Mouse (Mus musculus) bone marrow, adult 2 months (tissue): Measurements from ENCODE around the gene Tmod4. TPM values are rescaled to one million over a fixed set of nuclear protein-coding genes. Genes with fewer than 3 reads are reported as not detected.
"Not testable (repeated sequence)": the region's sequence is repeated elsewhere in the genome, so short reads cannot be mapped to it uniquely, and the experiment has no call there.

Source experiments
- H3K27ac ChIP-seq: fragments of 200-500 bp; 2 replicates; pipeline ENCODE4 v1.5.1; 2012; ENCODE audit warnings: low read depth, mild to moderate bottlenecking, control low read depth, inconsistent platforms, low read length; ENCODE audit not compliant: control insufficient read depth, poor library complexity, insufficient read depth
- H3K4me1 ChIP-seq: fragments of 200-500 bp; 2 replicates; pipeline ENCODE4 v1.6.1; 2011; ENCODE audit warnings: low read length; ENCODE audit not compliant: control insufficient read depth, insufficient read depth
- H3K4me3 ChIP-seq: fragments of 200-500 bp; replicated peaks from 2 replicates; pipeline ENCODE3; 2011; ENCODE audit warnings: mild to moderate bottlenecking, low read depth, low read length, control low read depth; ENCODE audit not compliant: control insufficient read depth
- CTCF ChIP-seq: fragments of 200-500 bp; IDR thresholded peaks from 2 replicates; pipeline ENCODE4 v1.5.1; 2011; ENCODE audit warnings: low read length, control low read depth; ENCODE audit not compliant: control insufficient read depth, insufficient read depth
- POLR2A ChIP-seq: fragments of 200-500 bp; IDR thresholded peaks from 2 replicates; pipeline ENCODE4 v1.6.1; 2011; ENCODE audit warnings: low read depth, mild to moderate bottlenecking, control low read depth, low read length, borderline replicate concordance; ENCODE audit not compliant: control insufficient read depth
- WGBS: fragments of 180-500 bp; shearing (Covaris S2); methylation state at CpG from one replicate; pipeline ENCODE4 v1.1.7; 2018; 5-methylcytosine and 5-hydroxymethylcytosine counted together
- polyA plus RNA-seq: library from polyadenylated mRNA; stranded (reverse); fragments of >200 nt; gene quantifications from 2 replicates; pipeline ENCODE4 v1.2.4, GENCODE M21; 2011; ENCODE audit warnings: low replicate concordance; ENCODE audit not compliant: missing spikeins, insufficient read depth, insufficient read length

Tmod4 gene
- polyA plus RNA-seq, 1 experiment, result 6.1 TPM

- 1% methylated on average over 54 of the region's 54 CpGs for WGBS
- TF ChIP-seq POLR2A (peak; percentile 67; the same call in 1 of the 2 replicates), CTCF (no peak)
- Histone ChIP-seq H3K4me3 (peak within 1 kb of the TSS; percentile 99), H3K4me1 (peaks cover 1% of the 10 kb centered on the region; the same call in 1 of the 2 replicates), H3K27ac (peak within 1 kb of the TSS; percentile 91)
Measured at GRCm38 (mm10) chr3:95110911-95111726, 13.2 kb upstream of the Tmod4 start, which contains the start of gene Vps72. Gene Vps72, plus strand, starts transcription at chr3:95111022.

- no peak overlapping the region for H3K27ac ChIP-seq
- 98% methylated on average over 1 of the region's 1 CpGs for WGBS
- H3K4me3 ChIP-seq, result no peak overlapping the region
Measured at GRCm38 (mm10) chr3:95112760-95113159, 11.5 kb upstream of the Tmod4 start.

GRCm38 (mm10) chr3:95117751-95118150 is 6.5 kb upstream of the Tmod4 start:
- Histone ChIP-seq H3K27ac (no peak overlapping the region), H3K4me1 (peaks cover 1% of the 10 kb centered on the region; the same call in 1 of the 2 replicates), H3K4me3 (no peak overlapping the region)
- WGBS, result 88% methylated on average over 2 of the region's 2 CpGs
- TF ChIP-seq POLR2A (no peak), CTCF (no peak)

More at GRCm38 (mm10) chr3:95112760-95113159, 11.5 kb upstream of the Tmod4 start:
- TF ChIP-seq CTCF (no peak), POLR2A (no peak)
- peaks cover 1% of the 10 kb centered on the region; the same call in 1 of the 2 replicates for H3K4me1 ChIP-seq

GRCm38 (mm10) chr3:95121580-95121979 is 2.7 kb upstream of the Tmod4 start:
- 66% methylated on average over 6 of the region's 6 CpGs for WGBS
- no peak overlapping the region for H3K27ac ChIP-seq
- TF ChIP-seq CTCF, result no peak
- TF ChIP-seq POLR2A, result no peak

GRCm38 (mm10) chr3:95124972-95125371 is 696 bp downstream of the Tmod4 start:
- no peaks in the 10 kb centered on the region for H3K4me1 ChIP-seq
- H3K4me3 ChIP-seq, result no peak overlapping the region
- no peak overlapping the region for H3K27ac ChIP-seq
- no peak for TF ChIP-seq CTCF
- no peak for TF ChIP-seq POLR2A
- 27% methylated on average over 5 of the region's 5 CpGs for WGBS

More at GRCm38 (mm10) chr3:95121580-95121979, 2.7 kb upstream of the Tmod4 start:
- no peaks in the 10 kb centered on the region for H3K4me1 ChIP-seq
- H3K4me3 ChIP-seq, result no peak overlapping the region

GRCm38 (mm10) chr3:95129226-95129651 is 5.0 kb downstream of the Tmod4 start:
- 86% methylated on average over 6 of the region's 6 CpGs for WGBS
- Histone ChIP-seq H3K27ac (no peak overlapping the region), H3K4me1 (peaks cover 2% of the 10 kb centered on the region), H3K4me3 (no peak overlapping the region)
- TF ChIP-seq POLR2A, result no peak
- TF ChIP-seq CTCF, result no peak

GRCm38 (mm10) chr3:95130081-95130480 is 5.8 kb downstream of the Tmod4 start:
- WGBS, result 88% methylated on average over 5 of the region's 5 CpGs
- TF ChIP-seq POLR2A (no peak), CTCF (no peak)
- Histone ChIP-seq H3K4me3 (no peak overlapping the region), H3K4me1 (peaks cover 2% of the 10 kb centered on the region), H3K27ac (no peak overlapping the region)

- H3K4me3 ChIP-seq, H3K27ac ChIP-seq: not testable (repeated sequence)
- WGBS, result 82% methylated on average over 2 of the region's 2 CpGs
Measured at GRCm38 (mm10) chr3:95132389-95132788, 8.1 kb downstream of the Tmod4 start.

More at GRCm38 (mm10) chr3:95132389-95132788, 8.1 kb downstream of the Tmod4 start:
- not testable (repeated sequence) for H3K4me1 ChIP-seq
